Mouse (Mus musculus) testis, postnatal 14 days (tissue): ENCODE measurements around the gene Cdh1.
"Not testable (repeated sequence)": the region's sequence is repeated elsewhere in the genome, so short reads cannot be mapped to it uniquely, and the experiment has no call there.

ENCODE experiments used
- DNase-seq: peaks from one replicate; pipeline ENCODE4 v3.0.0; 2021; ENCODE audit warnings: low spot score

The Cdh1 gene

DNA sequence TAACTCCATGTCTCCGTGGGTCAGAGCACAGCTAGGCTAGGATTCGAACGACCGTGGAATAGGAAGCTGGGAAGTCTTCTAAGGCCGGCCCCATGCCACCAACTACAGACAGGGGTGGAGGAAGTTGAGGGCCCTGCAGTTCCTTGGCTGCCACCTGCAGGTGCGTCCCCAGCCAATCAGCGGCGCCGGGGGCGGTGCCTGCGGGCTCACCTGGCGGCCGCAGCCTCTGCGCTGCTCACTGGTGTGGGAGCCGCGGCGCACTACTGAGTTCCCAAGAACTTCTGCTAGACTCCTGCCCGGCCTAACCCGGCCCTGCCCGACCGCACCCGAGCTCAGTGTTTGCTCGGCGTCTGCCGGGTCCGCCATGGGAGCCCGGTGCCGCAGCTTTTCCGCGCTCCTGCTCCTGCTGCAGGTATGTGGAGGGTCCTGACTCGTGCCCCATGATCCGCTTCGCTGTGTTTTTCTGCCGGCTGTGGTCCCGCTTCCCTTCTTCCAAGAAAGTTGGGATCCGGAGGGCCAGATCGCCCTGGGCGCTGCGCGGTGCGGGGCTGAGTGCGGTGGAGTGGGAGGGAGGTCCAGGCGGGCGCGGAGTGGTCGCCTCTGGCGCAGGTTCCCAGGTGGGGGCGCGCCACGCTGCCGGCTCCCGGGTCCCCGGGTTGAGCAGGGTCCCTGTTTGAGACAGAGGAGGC, at the start of gene Cdh1:
Gene Cdh1 (plus strand): TSS at position 221 of the 689 bp plus-strand sequence.
- peak; percentile 69 for DNase-seq

DNA sequence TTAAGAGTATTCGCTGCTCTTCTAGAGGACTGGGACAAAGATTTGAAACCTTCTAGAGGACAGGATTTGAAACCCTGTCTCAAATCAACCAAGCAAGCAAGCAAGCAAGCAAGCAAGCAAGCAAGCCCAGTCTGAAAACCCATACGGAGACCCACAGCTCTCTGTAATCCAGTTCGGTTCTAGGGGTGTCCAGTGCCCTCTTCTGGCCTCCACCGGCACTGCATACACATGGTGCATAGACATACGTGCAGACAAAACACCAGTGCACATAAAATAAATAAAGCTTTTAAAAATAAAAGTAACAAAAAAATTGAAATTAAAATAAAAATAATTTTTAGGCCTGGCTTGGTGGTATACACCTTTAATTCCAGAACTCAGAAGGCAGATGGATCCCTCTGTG, 49.1 kb upstream of the Cdh1 start:
- no peak for DNase-seq

DNA sequence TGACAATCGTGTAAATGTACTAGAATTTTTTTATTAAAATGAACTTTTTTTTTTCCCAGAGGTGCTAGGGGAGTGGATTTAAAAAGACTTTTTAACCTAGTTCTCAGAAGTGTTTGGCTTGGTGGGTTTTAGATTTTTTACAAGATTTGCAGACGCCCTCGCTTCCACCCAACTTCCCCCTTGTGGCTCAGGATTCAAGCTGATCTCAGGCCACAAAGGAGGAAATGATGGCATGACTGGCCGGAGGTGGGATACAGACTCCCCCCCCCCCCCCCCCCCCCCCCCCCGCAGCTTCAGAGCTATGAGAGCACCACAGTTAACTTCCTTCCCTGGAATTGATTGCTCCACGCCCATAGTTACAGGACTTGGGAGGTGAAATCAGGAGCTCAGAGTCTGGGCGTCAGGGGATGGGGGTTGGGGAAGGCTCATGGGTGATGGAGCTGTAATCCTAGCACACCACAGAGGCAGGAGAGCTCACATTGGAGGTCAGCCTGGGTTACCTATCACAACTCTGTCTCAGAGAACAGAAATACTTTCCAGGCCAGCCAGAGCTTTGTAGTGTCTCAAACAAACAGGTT, 47.0 kb upstream of the Cdh1 start:
- no peak for DNase-seq

DNA sequence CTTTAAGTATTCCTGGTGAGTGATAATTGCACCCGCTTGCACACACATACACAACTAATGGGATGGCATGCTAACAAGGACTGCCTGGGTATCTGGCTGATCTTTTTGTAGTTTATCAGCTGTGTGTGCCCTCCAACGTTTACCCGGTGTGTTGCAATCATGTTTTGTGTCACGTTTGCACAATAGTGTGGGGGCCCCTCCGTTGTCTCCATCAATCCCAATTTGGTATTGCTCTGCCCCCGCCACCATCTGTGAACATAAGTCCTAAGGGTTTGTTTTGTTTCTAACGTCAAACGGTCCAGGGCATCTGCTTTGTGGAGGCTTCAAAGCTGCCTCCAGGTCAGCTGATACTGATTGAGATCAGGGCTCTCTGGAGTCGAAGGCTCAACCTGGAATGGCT, 43.3 kb upstream of the Cdh1 start:
- DNase-seq, result no peak

DNA sequence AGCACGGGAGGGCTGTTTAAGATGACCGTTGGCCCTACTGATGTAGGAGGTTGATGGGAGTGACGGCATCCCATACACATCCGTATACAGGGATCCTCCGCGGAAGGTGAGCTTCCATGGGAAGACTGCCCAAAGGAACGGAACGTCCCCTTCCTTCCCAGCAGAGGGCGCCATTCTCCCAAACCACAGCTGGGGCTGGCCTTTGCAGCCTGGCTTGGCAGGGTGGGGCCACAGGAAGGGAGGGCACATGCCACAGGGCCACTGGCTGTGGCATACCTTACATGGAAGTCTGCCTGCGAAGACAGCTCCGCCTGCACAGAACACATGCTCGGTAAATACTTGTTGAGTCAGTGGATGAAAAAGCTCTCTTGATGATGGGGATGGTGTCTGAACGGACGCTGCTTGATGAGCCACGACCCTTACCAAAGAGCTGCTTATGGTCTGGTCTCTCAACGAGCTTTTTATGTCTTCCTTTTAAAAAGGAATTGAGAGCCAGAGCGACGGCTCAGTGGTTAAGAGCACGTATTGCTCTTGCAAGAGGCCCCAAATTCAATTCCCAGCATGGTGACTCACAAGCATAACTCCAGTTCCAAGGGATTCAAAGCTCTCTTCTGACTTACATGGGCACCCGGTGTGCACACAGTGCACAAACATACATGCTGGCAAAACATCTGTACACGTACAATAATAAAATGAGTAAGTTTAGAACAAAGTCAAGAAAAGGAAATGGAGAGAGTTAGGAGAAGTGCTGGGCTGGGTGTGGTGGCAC, 41.9 kb upstream of the Cdh1 start:
- DNase-seq, result peak; percentile 77

DNA sequence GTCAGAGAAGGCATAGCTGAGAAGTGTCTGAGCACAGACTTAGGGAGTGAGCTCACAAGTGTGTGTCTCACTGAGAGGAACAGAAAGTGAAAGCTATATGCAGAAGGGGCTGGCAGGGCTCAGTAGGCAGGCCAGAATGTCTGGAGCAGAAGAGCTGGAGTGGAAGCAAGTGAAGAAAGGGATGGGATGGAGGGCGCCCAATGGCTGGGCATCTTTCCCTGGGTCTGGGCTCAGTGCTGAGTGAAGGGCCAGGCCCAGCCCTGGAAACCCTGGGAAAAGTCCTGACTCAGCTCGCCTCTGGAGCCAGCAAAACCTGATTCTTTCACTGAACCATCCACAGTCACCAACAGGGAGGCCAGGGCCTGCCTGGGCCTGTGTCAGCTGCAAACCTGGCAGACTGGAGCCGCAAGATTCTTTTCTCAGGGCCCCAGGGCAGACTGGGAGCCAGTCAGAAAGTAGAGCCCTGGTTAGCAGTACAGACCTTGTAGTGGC, 39.4 kb upstream of the Cdh1 start:
- DNase-seq, result peak; percentile 39

DNA sequence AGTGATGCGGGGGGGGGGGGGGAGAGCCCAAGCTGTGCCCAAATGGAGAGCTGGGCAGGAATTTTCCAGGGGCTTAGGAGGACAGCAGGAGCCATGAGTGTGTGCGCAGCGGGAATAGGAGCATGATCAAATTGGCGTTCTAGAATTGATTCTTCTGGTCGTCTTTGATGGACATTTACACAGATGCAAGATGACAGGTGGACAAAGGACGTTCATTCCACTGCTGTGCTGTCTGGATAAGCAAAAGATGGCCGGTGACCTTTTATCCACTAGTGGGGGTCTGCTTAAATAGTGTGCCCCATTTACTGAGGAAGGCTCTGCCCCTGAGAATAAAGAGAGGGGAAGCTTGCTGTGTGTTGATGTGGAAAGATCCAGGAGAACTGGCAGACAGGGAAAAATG, 34.1 kb upstream of the Cdh1 start:
- DNase-seq, result no peak

DNA sequence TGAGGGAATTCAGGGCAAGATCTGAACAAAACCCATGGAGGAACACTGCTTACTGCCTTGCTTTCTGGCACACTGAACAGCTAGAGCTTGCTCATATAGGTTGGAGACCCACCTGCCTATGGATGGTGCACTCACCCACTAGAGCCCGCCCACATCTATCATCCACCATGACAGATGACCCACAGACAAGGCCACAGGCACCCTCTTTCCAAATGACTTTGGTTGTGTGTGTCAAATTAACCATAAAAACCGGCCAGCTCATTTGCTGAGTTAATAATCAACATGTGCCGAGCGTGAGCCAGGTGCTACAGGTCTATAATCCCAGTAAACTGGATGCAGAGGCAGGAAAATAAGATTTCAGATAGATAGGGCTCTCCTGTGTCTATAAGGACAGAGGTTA, 32.8 kb upstream of the Cdh1 start:
- DNase-seq, result no peak

DNA sequence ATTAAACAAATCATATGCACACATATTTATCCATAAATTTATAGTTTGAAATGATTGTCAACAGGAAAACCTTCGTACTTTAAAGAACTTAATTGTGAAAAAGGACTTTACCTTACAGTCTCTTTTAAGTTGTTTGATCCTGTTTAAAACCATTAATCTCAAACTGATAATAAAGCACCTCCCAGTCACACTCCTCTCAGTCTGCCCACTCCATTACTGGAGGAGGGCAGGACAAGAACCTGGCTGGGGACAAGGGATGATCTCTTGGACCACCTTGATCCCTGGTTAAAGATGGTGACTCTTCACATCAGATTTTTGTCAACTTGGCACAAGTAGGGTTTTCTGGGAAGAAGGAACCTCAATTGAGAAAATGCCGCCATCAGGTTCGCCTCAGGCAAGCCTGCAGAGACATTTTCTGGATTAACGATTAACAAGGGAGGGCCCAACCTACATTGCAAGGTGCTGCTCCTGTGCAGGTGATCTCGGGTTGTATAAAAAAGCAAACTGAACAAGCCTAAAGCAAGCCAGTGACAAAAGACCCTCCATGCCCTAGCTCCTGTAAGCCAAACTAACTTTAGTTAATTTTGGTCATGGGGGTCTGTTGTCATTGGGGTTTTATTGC, 31.5 kb upstream of the Cdh1 start:
- DNase-seq, result no peak

DNA sequence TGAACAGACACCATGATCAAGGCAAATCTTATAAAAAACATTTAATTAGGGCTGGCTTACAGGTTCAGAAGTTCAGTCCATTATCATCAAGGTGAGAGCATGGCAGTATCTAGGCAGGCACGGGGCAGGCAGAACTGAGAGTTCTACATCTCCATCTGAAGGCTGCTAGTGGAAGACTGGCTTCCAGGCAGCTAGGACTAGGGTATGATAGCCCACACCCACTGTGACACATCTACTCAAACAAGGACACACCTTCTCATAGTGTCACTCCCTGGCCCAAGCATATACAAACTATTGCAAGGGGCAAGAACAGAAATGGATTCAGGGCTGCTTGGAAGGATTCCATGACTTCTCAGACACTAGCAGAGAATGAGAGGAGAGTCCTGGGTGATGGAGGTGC, 31.0 kb upstream of the Cdh1 start:
- DNase-seq, result not testable (repeated sequence)

DNA sequence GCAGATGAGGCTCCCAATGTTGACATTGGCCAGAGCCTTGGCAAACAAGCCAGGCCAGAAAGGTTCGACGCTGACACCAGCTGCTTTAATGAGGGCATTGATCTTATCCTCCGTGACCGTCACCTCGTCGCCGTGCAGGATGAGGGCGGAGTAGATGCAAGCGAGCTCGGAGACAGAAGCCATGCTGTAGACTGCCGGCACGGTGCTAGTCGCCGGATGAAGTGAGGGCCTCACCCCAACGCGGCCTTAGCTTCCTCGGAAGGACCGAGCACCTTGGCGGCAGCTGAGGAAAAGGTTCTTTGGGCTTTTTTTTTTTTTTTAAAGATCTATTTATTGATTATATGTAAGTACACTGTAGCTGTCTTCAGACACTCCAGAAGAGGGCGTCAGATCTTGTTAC, 30.0 kb upstream of the Cdh1 start, which contains the start of gene Gm10073:
Gene Gm10073 (minus strand): TSS at position 294 of the 400 bp plus-strand sequence.
- not testable (repeated sequence) for DNase-seq

DNA sequence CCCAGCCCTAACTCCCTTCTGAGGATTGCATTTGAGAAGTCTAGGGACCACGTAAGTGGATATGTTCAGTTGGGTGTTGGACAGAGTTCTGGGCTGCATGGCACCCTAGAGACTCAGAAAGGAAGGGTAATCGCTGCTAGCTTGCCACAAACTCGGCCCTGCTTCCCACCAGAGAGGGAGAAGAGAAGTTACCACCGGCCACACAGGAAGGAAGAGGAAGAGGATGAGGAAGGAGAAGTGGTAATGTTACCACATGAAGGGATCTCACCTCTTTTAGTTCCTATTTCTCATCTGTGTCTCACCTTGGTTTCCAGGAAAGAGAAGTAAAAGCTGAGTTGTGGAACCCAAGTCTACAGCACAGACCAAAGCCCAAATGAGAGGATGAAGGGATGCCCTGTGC, 28.9 kb upstream of the Cdh1 start:
- no peak for DNase-seq

DNA sequence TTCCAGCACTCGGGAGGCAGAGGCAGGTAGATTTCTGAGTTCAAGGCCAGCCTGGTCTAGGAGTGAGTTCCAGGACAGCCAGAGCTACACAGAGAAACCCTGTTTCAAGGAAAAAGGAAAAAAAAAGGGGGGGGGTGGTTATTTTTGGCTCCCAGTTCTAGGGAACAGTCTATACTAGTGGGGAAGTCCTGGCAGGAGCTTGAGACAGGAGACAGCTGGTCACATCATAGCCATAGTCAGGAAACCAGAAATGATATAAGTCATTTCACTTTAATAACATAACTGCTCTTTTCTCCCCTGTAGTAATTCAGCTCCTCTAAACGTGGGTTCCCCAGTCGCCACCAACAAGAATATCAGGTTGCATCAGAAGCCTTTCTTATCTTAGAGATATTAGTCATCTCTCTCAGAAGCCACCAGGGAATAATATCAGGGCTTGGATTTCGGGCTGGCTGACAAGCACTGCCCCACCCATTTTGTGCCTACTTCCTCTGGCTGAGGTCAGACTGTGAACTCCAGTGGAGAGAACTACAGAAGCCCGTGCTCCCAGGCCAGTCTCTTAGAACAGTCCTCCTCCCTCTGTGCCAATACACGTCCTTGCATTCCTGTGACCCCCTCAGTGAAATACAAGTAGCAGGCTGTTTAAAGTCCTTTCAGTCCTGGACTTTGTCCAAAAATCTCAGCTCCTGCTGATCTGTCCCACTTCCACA, 26.1 kb upstream of the Cdh1 start:
- DNase-seq, result no peak

DNA sequence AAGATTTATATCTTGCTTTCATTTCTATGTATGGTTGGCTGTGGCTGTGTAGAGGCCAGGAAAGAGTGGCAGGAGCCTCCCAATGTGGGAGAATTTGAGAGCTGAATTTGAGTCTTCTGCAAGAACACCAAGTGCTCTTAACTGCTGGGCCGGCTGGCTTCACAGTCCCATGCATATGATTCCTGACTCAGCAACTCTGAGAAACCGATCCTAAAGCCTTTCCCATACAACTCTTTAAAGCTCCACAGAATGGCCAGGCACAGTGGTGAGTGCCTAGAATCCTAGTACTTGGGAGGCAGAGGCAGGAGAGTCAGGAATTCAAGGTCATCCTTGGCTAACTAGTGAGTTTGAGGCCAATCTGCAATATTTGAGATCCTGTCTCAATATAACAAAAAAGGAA, 23.6 kb upstream of the Cdh1 start:
- DNase-seq, result no peak

DNA sequence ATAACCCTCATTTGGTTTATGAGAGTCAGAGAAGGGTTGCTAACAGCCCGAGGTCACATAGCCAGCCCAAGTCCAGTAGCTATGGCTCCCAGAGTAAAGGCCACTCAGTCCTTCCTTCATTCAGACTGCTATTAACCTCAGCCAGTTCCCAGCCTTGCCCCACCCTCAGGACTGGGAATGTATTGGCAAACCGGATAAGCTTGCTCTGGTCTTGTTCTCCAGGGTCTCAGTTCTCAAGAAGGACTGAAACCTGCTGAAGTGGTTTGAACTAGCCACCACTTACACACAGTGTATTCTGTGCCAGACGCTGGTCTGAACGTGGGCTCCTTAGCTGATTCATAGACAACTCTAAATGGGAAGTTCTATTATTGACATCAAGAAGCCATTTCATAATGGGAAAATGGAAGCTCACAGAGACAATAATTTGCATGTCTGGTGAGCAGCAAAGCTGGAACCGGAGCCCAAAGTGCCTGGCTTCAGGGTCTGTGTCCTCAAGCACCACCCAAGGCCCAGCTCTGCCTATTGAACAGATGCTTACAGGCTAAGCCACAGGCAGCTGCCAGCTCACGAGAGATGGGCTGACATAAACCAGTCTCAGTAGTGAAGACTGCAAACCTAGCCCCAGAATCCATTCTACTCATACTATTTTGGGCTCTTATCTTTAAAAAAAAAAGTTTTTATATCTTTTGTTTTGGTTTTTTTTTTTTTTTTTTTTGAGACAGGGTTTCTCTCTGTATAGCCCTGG, 21.6 kb upstream of the Cdh1 start:
- DNase-seq, result no peak

DNA sequence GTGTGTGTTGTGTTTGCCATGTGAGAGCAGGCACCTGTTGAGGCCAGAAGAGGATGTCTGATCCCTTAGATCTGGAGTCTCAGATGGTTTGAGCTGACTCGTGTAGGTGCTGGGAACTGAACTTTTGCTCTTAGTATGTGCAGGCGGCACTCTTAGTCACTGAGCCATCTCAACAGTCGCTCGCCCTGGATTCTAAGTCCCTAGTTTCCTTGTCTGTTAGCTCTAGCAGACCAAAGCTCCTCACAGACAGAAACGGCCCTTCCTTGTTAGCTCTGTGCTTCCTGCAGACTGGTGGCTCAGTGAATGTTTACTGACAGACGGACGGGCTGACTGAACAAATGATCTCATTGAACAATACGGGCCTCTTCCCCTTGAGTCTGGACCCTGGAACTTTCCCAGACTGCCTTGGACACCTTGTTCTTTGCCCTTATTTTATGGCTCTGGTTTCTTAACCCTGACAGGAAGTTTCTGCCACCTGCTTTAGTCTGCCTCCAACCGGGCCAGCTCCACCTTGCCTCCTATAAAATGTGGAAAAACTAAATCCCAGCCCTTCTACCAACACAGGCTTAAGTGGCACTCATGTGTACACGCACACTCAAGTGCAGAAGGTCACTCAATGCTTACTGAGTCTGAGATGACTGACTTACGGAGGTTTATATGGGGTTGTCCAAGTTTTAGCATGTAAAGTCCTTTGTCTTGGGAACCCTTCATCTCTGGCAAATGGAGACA, 18.0 kb upstream of the Cdh1 start:
- DNase-seq, result no peak

DNA sequence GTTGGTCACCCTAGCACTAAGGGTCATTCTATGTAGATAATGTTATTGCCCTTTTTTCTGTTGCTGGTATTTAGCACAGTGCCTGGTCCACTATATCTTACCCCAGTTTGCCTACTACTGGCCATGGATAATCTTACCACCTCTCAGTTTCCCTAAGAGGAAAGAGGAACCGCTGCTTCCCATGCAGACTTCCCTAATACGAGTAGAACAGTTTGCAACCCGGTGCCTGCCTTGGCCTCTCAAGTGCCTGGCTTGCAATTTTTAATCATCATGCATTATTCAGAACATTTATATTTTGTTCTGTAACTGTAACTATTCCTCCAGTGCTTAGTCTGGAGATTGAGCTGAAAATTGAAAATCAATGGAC, 17.5 kb upstream of the Cdh1 start:
- DNase-seq, result no peak

DNA sequence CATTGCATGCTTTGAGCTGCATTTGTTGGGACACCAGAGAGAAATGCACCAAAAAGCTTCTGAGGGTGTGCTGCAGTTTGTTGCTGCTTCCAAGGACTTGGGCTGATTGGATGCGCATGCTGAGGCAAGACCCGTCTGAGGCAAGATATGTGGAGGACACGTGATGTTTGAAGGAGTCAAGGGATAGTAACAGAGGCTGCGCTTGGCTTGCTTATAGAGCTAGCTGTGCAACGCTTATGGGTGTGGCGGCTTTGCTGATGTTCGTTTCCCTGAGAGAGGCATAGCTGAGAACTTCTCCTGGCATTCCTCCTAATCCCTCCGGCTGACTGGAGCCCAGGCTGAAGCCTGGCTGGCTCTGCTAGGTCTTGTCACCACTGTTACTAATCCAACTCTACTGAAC, 16.3 kb upstream of the Cdh1 start:
- no peak for DNase-seq

DNA sequence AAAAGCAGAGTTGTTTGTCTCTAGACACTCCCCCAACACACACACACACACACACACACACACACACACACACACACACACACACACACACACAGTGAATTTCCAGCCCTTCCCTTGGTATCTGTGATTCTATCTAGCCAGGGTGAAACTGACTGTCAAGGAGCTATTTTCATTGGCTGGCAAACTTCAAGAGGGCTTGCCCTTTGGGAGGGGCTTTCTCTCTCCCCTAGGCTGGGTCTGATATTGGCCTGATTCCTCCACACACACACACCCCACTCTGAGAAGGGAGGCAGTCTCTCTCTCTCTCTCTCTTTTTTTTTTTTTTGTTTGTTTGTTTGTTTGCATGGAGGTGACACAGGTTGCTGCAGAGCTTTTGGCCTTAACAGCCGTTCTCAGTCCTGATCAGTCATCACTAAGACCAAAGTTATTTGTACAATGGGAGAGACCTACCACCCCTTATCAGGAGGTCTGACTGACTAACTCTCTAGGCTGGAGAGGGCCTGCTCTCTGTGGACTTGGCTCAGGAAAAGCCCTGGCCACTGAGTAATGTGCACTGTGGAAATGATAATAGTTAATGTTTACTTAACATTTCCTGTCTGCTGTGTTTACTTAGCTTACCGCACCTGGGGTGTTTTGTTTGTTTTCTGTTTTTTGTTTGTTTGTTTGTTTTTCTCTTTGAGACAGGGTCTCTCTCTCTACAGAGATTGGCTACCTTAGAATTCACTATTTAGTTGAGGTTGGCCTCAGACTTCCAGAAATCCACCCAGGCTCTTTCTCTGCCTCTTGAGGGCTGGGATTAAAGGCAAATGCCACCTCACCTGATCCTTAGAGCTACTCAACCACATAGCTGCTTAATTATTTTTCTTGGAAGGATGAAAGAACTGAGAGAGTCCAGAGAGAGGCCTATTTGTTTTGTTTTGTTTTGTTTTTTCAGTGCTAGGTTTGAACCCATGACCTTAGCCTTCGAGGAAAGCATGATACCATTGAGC, 14.4 kb upstream of the Cdh1 start:
- no peak for DNase-seq
